Mouse (Mus musculus) intestine, postnatal 0 days (tissue): ENCODE data around the gene Rnf38. TPM values are rescaled to one million over a fixed set of nuclear protein-coding genes. Genes with fewer than 3 reads are reported as not detected.

ENCODE experiments used
- ATAC-seq: fragments of 200-750 bp; cut with Nextera tagmentation; 2 replicates; pipeline ENCODE4 v1.8.0; 2017; ENCODE audit warnings: mild to moderate bottlenecking, moderate TSS enrichment, moderate library complexity
- H3K27ac ChIP-seq: fragments of 300-500 bp; sonication (generic); 2 replicates; pipeline ENCODE4 v1.5.1; 2014; ENCODE audit warnings: mild to moderate bottlenecking, low read depth, low read length, moderate library complexity
- H3K27me3 ChIP-seq: fragments of 300-500 bp; sonication (generic); replicated peaks from 2 replicates; pipeline ENCODE4 v1.6.1; 2014; ENCODE audit warnings: low read length, mixed read lengths; ENCODE audit not compliant: control insufficient read depth, insufficient read depth
- H3K36me3 ChIP-seq: fragments of 300-500 bp; sonication (generic); 2 replicates; pipeline ENCODE4 v1.6.1; 2014; ENCODE audit warnings: mild to moderate bottlenecking, moderate library complexity; ENCODE audit not compliant: control insufficient read depth, insufficient read depth
- H3K4me1 ChIP-seq: fragments of 300-500 bp; sonication (generic); replicated peaks from 2 replicates; pipeline ENCODE4 v1.6.1; 2014; ENCODE audit warnings: antibody characterized with exemption, low read length, mixed read lengths; ENCODE audit not compliant: control insufficient read depth, insufficient read depth
- H3K4me2 ChIP-seq: fragments of 300-500 bp; sonication (generic); replicated peaks from 2 replicates; pipeline ENCODE4 v1.6.1; 2014; ENCODE audit warnings: low read depth, mild to moderate bottlenecking, moderate library complexity
- H3K4me3 ChIP-seq: fragments of 300-500 bp; sonication (generic); 2 replicates; pipeline ENCODE4 v1.5.1; 2014; ENCODE audit warnings: low read depth, low read length
- H3K9ac ChIP-seq: fragments of 300-500 bp; sonication (generic); 2 replicates; pipeline ENCODE4 v1.6.1; 2014; ENCODE audit warnings: mild to moderate bottlenecking, low read depth, low read length
- H3K9me3 ChIP-seq: fragments of 300-500 bp; sonication (generic); 2 replicates; pipeline ENCODE4 v1.6.1; 2016; ENCODE audit warnings: mixed run types; ENCODE audit not compliant: control insufficient read depth
- CTCF ChIP-seq: sonication (generic); IDR thresholded peaks from 2 replicates; pipeline ENCODE4 v1.5.1; 2016; ENCODE audit warnings: low read depth, mild to moderate bottlenecking, control low read depth, antibody characterized with exemption, moderate library complexity
- WGBS: fragments of 180-500 bp; shearing (Covaris S2); extraction: QIAGEN DNeasy Blood & Tissue Kit; methylation state at CpG from one replicate; pipeline ENCODE4 v1.1.7; 2014; 5-methylcytosine and 5-hydroxymethylcytosine counted together
- polyA plus RNA-seq: library from polyadenylated mRNA; unstranded; fragments of >200 nt; fragmentation: Nextera tagmentation; extraction: Ambion mirVana; gene quantifications from 2 replicates; pipeline ENCODE4 v1.2.1, GENCODE M21; 2015

The Rnf38 gene
- polyA plus RNA-seq, 1 experiment from 2014 or later = 6.0 TPM

GRCm38 (mm10) chr4:44115046-44115445 lies 118.5 kb downstream of the Rnf38 start:
- no peaks in the 10 kb centered on the region for H3K9me3 ChIP-seq
- WGBS = 89% methylated on average over 13 of the region's 13 CpGs
- no peak overlapping the region for H3K4me3 ChIP-seq

GRCm38 (mm10) chr4:44113393-44114138 lies 120.0 kb downstream of the Rnf38 start:
- H3K4me3 ChIP-seq = no peak overlapping the region; the same call in 1 of the 2 replicates
- H3K4me1 ChIP-seq = 0 out of 2 replicates have a peak, but pooled peaks cover 3% of the 10 kb centered on the region
- TF ChIP-seq CTCF = peak; percentile 18; the same call in 1 of the 2 replicates
- H3K27me3 ChIP-seq = no peaks in the 10 kb centered on the region
- H3K9ac ChIP-seq = no peak overlapping the region
- ATAC-seq = peak; percentile 47; the same call in 1 of the 2 replicates
- H3K9me3 ChIP-seq = no peaks in the 10 kb centered on the region
- H3K36me3 ChIP-seq = no peaks in the 10 kb centered on the region
- WGBS = 15% methylated on average over 16 of the region's 16 CpGs
- no peak overlapping the region for H3K27ac ChIP-seq
- peak overlapping the region; percentile 47 for H3K4me2 ChIP-seq

More at GRCm38 (mm10) chr4:44115046-44115445, 118.5 kb downstream of the Rnf38 start:
- no peak for ATAC-seq
- no peak for TF ChIP-seq CTCF
- Histone ChIP-seq H3K4me1 (0 out of 2 replicates have a peak, but pooled peaks cover 3% of the 10 kb centered on the region), H3K4me2 (no peak overlapping the region), H3K27ac (no peak overlapping the region), H3K9ac (no peak overlapping the region), H3K27me3 (no peaks in the 10 kb centered on the region), H3K36me3 (no peaks in the 10 kb centered on the region)

DNA sequence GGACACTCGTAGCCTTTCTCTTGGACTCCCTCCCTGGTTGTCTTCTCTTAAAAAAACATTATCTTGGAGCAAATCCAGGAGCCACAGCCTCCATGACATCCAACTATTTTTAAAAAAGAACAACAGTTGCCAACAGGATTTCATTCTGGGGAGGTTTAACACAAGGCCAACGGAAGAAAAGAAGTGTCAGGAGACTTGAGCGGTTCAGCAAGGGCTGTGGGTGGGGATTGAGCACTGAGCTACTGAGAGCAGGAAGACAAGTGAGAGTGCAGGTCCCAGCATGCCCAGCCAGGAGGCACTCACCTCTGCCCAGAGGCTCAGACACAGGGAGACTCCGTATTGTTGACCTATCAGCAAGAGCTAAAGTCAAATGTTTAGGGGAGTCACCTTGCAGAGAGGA lies 120.8 kb downstream of the Rnf38 start:
- H3K9me3 ChIP-seq = no peaks in the 10 kb centered on the region
- TF ChIP-seq CTCF = peak; percentile 40
- H3K4me3 ChIP-seq = no peak overlapping the region
- no peak overlapping the region for H3K4me2 ChIP-seq
- H3K27me3 ChIP-seq = no peaks in the 10 kb centered on the region
- no peak for ATAC-seq
- H3K9ac ChIP-seq = no peak overlapping the region
- 42% methylated on average over 4 of the region's 4 CpGs for WGBS
- H3K36me3 ChIP-seq = no peaks in the 10 kb centered on the region
- no peak overlapping the region for H3K27ac ChIP-seq
- 0 out of 2 replicates have a peak, but pooled peaks cover 3% of the 10 kb centered on the region for H3K4me1 ChIP-seq

- no peaks in the 10 kb centered on the region for H3K36me3 ChIP-seq
- no peak overlapping the region for H3K27ac ChIP-seq
- no peak for TF ChIP-seq CTCF
- 0 out of 2 replicates have a peak, but pooled peaks cover 3% of the 10 kb centered on the region for H3K4me1 ChIP-seq
- H3K4me3 ChIP-seq = no peak overlapping the region
- peak; percentile 36; the same call in 1 of the 2 replicates for ATAC-seq
- no peak overlapping the region for H3K4me2 ChIP-seq
- no peaks in the 10 kb centered on the region for H3K9me3 ChIP-seq
- 66% methylated on average over 7 of the region's 7 CpGs for WGBS
- no peaks in the 10 kb centered on the region for H3K27me3 ChIP-seq
- no peak overlapping the region for H3K9ac ChIP-seq
Observed at GRCm38 (mm10) chr4:44110771-44111170, 122.8 kb downstream of the Rnf38 start.

DNA sequence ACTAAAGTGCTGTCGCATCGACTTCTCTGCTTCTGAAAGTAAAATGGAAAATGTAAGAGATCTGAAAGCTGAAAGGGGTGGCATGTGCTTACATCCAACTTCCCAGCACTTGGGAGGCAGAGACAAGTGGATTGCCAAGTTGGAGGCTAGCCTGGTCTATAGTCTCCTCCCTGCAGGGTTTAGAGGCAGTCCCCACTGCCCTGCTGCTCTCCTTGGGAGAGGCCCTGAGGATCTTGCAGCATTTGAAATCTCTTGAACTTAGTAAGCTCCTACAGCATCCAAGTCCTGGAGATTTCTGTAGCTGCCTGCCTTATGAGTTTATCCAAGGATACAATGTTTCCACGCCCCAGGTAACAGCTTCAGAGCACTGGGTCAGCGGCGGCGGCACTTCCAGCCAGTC lies 125.3 kb downstream of the Rnf38 start:
- ATAC-seq = no peak
- Histone ChIP-seq H3K27ac (no peak overlapping the region), H3K4me2 (no peak overlapping the region)

DNA sequence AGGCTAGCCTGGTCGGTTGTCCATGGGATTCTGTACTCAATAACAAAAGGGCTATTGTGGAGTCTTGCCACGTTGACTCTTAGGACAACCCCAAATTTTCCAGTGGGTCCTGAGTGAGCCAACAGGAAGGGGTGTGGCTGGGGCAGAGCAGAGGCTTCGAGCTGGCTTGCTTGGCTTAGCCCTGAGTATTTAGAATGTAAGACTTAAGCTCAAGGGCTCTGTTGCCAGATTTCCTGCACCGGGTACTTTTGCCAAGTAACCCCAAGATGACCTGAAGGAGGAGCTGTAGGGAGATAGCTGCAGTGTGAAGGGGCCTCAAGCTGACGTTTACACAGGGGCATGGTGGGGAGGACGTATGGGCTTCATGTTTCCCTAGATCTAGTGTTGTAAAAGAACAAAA lies 126.2 kb downstream of the Rnf38 start:
- Histone ChIP-seq H3K9ac (no peak overlapping the region), H3K4me3 (no peak overlapping the region), H3K36me3 (no peaks in the 10 kb centered on the region), H3K4me1 (no peaks in the 10 kb centered on the region; the same call in 1 of the 2 replicates), H3K27ac (peak overlapping the region; percentile 60; the same call in 1 of the 2 replicates), H3K9me3 (no peaks in the 10 kb centered on the region), H3K4me2 (no peak overlapping the region), H3K27me3 (no peaks in the 10 kb centered on the region)
- WGBS = 27% methylated on average over 6 of the region's 6 CpGs
- peak; percentile 40 for TF ChIP-seq CTCF
- ATAC-seq = no peak

More for the DNA sequence above, 125.3 kb downstream of the Rnf38 start:
- WGBS = 70% methylated on average over 6 of the region's 6 CpGs
- Histone ChIP-seq H3K27me3 (no peaks in the 10 kb centered on the region), H3K9ac (no peak overlapping the region), H3K36me3 (no peaks in the 10 kb centered on the region), H3K4me1 (peaks cover under 1% of the 10 kb centered on the region; the same call in 1 of the 2 replicates), H3K4me3 (no peak overlapping the region), H3K9me3 (no peaks in the 10 kb centered on the region)
- TF ChIP-seq CTCF = no peak
